Mouse (Mus musculus) testis, adult 2 months (tissue): Measurements from ENCODE around the gene Upk2. TPM values are rescaled to one million over a fixed set of nuclear protein-coding genes. Genes with fewer than 3 reads are reported as not detected.

ENCODE experiments used
- H3K27ac ChIP-seq: fragments of 200-500 bp; 2 replicates; pipeline ENCODE4 v1.5.1; 2012; ENCODE audit warnings: low read depth, low read length; ENCODE audit not compliant: control insufficient read depth, insufficient read depth
- H3K27me3 ChIP-seq: fragments of 200-500 bp; 2 replicates; pipeline ENCODE4 v1.6.1; 2012; ENCODE audit warnings: mild to moderate bottlenecking, low read length, moderate library complexity; ENCODE audit not compliant: control insufficient read depth, insufficient read depth
- H3K36me3 ChIP-seq: fragments of 200-500 bp; 2 replicates; pipeline ENCODE4 v1.6.1; 2012; ENCODE audit warnings: mild to moderate bottlenecking, low read length; ENCODE audit not compliant: control insufficient read depth, insufficient read depth
- H3K4me1 ChIP-seq: fragments of 200-500 bp; 2 replicates; pipeline ENCODE4 v1.6.1; 2012; ENCODE audit warnings: low read length; ENCODE audit not compliant: control insufficient read depth, insufficient read depth
- H3K4me3 ChIP-seq: fragments of 200-500 bp; 2 replicates; pipeline ENCODE4 v1.5.1; 2012; ENCODE audit warnings: low read depth, mild to moderate bottlenecking, low read length, moderate library complexity, mixed read lengths; ENCODE audit not compliant: control insufficient read depth
- CTCF ChIP-seq: fragments of 200-500 bp; IDR thresholded peaks from 2 replicates; pipeline ENCODE4 v1.5.1; 2012; ENCODE audit warnings: low read depth, mild to moderate bottlenecking, inconsistent platforms, low read length, moderate library complexity; ENCODE audit not compliant: control insufficient read depth, insufficient read depth, insufficient replicate concordance
- POLR2A ChIP-seq: fragments of 200-500 bp; IDR thresholded peaks from 2 replicates; pipeline ENCODE4 v1.6.1; 2012; ENCODE audit warnings: low read depth, mild to moderate bottlenecking, inconsistent platforms, low read length, moderate library complexity; ENCODE audit not compliant: control insufficient read depth
- polyA plus RNA-seq: library from polyadenylated mRNA; depleted of rRNA; stranded (reverse); fragments of >200 nt; gene quantifications from 2 replicates; pipeline ENCODE4 v1.2.3, GENCODE M21; 2012

Upk2 gene
- polyA plus RNA-seq, 1 experiment, result 2.2 TPM

DNA sequence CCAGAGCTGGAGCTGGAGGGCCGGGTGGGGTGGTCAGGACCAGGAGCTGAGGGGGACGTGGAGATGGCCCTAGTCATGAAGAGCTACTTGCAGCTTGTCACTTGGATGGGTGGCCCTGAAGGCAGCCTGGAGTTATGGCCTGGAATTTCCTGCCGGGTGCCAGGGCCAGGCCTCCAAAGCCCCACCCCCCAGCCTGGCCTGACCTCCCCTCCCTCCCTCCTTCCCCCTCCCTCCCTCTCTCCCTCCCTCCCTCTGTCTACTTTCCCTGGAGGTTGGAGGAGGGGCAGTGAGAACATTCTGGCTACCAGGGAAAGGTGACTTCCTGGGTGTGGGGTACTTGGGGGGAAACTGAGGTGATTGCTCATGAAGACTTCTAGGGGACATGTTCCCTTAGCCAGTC lies 31.6 kb upstream of the Upk2 start:
- Histone ChIP-seq H3K4me3 (no peak overlapping the region), H3K27me3 (no peaks in the 10 kb centered on the region), H3K4me1 (peaks cover 29% of the 10 kb centered on the region), H3K36me3 (no peaks in the 10 kb centered on the region), H3K27ac (peak overlapping the region; percentile 79)
- TF ChIP-seq CTCF (no peak), POLR2A (peak; percentile 9; the same call in 1 of the 2 replicates)

DNA sequence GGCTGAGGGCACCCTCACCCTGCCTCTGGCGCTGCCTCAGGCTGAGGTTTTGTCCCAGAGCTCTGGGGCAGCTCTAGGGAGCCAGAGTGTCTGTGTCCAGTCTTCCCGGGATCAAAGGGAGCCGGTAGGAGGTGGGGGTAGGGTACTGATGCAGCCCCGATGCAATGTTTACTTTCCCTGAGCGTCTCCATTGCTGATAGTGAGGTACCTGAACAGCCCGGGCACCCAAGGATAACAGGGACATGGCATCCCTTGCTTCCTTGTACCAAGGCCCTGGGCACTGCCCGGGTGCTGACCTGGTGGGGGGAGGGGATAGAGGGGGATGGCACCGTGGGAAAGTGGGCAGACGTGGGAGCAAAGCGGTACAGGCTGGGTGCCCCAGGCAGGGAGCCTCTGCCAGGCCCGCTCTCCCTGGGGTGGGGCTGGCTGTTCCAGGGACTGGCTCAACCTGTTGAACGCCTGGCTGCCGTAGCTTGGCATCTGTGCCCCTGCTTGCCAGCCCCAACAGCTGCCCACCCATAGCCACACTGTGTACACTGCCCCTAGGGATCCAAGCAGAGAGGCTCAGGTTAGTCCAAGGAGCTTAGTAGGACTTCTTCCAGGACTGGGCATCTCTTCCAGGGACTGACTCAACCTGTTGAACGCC lies 30.9 kb upstream of the Upk2 start:
- no peak overlapping the region for H3K4me3 ChIP-seq
- peaks cover 22% of the 10 kb centered on the region for H3K4me1 ChIP-seq
- no peaks in the 10 kb centered on the region for H3K27me3 ChIP-seq
- H3K36me3 ChIP-seq, result no peaks in the 10 kb centered on the region
- peak overlapping the region; percentile 69 for H3K27ac ChIP-seq
- no peak for TF ChIP-seq POLR2A
- TF ChIP-seq CTCF, result no peak

DNA sequence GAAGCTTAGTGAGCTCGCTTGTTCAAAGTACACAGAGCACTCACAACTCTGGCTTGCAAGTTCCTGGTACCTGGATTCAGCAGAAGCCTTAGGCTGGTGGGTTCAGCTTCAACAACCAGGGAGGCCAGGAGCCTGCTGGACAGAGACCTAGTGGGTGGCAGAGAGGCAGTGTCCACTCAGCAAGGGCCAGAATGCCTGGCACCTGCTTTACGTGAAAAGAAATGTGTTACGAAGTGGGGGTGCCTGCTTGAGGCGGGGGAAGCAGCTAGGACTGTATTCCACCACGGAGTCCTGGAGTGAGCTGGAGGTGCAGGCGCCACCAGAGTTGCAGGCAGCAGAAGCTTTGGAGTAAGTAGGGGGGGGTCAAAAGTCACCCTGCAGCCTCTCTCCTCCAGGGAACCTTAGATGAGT lies 30.3 kb upstream of the Upk2 start:
- Histone ChIP-seq H3K27ac (peak overlapping the region; percentile 46), H3K4me1 (peaks cover 18% of the 10 kb centered on the region), H3K4me3 (no peak overlapping the region), H3K27me3 (no peaks in the 10 kb centered on the region), H3K36me3 (no peaks in the 10 kb centered on the region)
- TF ChIP-seq POLR2A (0 out of 2 replicates have a peak, but pooled peaks have one; percentile 21), CTCF (no peak)

DNA sequence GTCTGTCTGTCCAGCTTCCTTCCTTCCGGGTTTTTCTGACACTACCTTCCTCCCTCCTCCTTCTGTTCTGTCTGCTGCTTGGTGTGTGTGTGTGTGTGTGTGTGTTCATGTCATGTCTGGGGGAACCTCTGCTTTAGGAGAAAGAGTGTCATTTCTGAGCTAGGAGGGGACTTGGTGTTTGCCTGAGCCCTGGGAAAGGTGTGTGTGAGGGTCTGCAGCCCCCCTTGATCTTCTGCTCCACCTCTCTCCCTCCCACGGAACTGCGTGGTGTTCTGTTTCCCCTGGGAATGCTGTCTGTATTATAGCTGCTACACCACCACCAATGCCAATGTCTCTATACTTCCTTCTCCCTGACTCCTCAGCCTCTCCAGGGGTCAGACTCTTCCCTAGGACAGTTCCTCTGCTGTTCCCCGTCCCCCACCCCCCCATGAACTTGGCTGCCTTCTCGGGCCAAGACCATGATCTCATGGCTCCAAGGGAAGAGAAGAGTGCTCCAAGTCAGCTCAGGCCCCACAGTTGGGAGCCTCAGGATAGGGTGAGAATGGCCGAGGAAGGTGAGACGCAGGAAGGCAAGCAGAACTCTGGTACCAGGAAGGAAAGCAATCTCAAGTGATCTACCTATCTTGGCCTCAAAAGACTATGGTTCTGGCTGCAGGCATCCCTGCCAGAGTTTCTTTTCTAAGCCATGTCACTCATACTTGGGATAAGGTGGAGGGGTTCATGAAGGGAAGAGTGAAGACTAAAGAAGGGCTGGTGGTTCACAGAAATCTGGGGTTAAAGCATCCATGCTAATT lies 29.7 kb upstream of the Upk2 start:
- peak overlapping the region; percentile 77 for H3K27ac ChIP-seq
- TF ChIP-seq POLR2A (no peak), CTCF (no peak)
- peak overlapping the region; percentile 85 for H3K4me3 ChIP-seq
- no peaks in the 10 kb centered on the region for H3K36me3 ChIP-seq
- H3K4me1 ChIP-seq, result peaks cover 14% of the 10 kb centered on the region
- H3K27me3 ChIP-seq, result no peaks in the 10 kb centered on the region

DNA sequence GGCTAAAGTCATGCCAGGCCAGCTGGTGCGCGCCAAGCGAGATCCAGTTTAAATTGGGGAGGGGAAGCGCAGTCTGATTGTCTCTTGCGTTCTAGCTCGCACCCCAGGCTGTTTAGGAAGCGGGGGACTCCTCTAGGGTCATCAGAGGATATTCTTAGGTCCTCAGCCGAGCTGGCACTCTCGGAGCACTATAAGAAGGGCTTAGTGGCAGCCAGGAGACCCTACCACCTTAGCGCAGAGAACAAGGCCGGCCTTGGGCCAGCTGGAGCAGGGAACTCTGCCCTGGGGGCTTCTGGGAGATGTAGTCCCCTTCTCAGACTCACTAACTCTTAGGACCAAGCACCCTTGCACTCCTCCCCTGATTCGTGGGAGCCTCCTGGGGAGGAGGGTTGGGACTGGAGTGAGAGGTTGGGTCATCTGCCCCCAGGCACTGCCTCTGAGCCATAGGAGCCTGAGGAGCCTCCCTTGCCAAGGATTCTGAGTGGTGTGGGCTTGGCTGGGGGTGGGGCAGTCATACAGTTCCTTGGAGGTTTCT lies 28.8 kb upstream of the Upk2 start:
- Histone ChIP-seq H3K4me3 (peak overlapping the region; percentile 85), H3K27me3 (no peaks in the 10 kb centered on the region), H3K27ac (peak overlapping the region; percentile 77), H3K4me1 (peaks cover 14% of the 10 kb centered on the region), H3K36me3 (no peaks in the 10 kb centered on the region)
- TF ChIP-seq POLR2A (no peak; the same call in 1 of the 2 replicates), CTCF (no peak)

DNA sequence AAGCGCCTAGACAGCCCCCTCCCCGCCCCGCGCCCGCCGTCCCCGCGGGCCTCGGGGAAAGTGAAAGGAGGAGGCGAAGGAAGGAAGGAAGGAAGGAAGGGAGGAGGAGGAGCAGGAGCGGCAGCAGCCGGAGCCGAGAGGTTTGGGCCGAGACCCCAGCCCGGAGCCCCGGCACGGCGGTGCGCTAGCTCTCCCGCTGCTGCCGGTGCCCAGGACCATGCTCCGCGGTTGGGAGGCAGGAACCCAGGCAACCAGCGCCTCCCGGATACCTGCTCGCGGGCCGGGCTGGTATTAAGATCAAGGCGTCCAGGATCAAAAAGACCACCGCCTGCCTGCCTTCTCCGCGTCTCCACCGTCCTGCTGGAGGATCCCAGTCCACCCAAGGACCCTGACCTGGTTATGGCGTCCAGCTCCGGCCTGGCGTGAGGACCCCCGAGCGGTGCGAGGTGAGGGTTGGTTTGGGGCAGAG lies 28.3 kb upstream of the Upk2 start:
- Histone ChIP-seq H3K27ac (peak overlapping the region; percentile 77), H3K36me3 (no peaks in the 10 kb centered on the region), H3K27me3 (no peaks in the 10 kb centered on the region), H3K4me3 (peak overlapping the region; percentile 85), H3K4me1 (peaks cover 14% of the 10 kb centered on the region)
- no peak for TF ChIP-seq CTCF
- no peak for TF ChIP-seq POLR2A

DNA sequence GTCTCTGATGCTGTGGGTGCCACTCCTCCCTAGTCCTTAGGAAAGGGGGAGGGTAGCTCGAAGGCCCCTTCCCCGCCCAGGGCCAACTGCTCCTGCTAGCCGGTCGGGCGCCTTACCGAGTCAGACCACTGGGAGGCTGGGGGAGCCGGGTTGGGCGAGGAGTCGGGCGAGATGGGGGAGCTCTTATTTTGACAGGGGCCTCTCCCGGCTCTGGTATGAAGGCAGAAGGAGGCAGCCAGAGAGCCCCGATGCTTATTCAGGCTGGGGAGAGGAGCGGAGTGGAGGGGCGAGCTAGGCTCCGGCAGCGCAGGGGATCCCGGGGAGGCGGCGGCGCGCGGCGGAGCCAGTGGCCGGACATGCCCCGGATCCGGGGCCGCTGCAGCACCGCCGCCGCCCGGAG lies 27.8 kb upstream of the Upk2 start, which contains the start of gene Bcl9l:
Gene Bcl9l (plus strand): TSS at position 274 of the 400 bp plus-strand sequence.
- peak within 1 kb of the TSS; percentile 85 for H3K4me3 ChIP-seq
- H3K4me1 ChIP-seq, result peaks cover 18% of the 10 kb centered on the region
- H3K27ac ChIP-seq, result peak within 1 kb of the TSS; percentile 77
- H3K27me3 ChIP-seq, result no peaks in the 10 kb centered on the region
- H3K36me3 ChIP-seq, result no peaks in the 10 kb centered on the region
- TF ChIP-seq POLR2A (peak; percentile 69), CTCF (peak; percentile 33; the same call in 1 of the 2 replicates)
